Mouse (Mus musculus) bone marrow macrophage, adult 2 months (primary cell): ENCODE measurements around the gene Adgre5.

Source experiments
- CTCF ChIP-seq: IDR thresholded peaks from 2 replicates; pipeline ENCODE4 v1.5.1; 2012; ENCODE audit warnings: low read depth, mild to moderate bottlenecking, low read length, moderate library complexity
- POLR2A ChIP-seq: IDR thresholded peaks from 2 replicates; pipeline ENCODE4 v1.6.1; 2012; ENCODE audit warnings: mild to moderate bottlenecking, low read depth, low read length, borderline replicate concordance

DNA sequence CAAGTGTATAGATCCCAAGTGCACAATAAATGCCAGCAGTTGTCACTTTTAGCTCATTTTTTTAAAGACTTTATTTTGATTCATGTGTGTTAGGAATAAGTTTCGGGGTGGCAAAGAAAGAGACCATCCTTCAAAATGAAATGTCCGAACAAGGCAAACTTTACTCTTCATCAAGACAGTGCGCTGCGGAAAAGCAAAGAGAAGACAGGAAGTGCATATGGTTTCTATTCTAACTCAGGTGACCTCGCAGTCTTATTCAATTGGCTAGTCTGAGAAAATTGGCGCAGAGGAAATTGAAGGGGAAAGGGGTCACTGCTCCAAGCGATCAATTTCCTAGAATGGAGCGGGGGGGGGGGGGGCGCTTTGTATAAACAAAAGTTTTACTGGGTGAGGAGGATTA lies 41.6 kb downstream of the Adgre5 start:
- TF ChIP-seq POLR2A: no peak
- no peak for TF ChIP-seq CTCF
